Mouse (Mus musculus) v-Abl transformed pro-B cells (cell line): ENCODE measurements around the gene Fgg.

Source experiments
- in situ Hi-C, 2 experiments: fragments of 400-800 bp; cut with MboI; formaldehyde crosslinking; loops; one replicate each; pipeline ENCODE4 v1.15.1; 2025; ENCODE audit not compliant: unreplicated experiment in 2 of 2

Fgg gene

GRCm38 (mm10) chr3:83025475-83026301 lies 18.2 kb downstream of the Fgg start, which contains the start of gene Fga:
Gene Fga, plus strand, starts transcription at chr3:83026076.
- in situ Hi-C loops = no loop called here

GRCm38 (mm10) chr3:83027546-83028251 lies 20.2 kb downstream of the Fgg start:
- in situ Hi-C loops = no loop called here

DNA sequence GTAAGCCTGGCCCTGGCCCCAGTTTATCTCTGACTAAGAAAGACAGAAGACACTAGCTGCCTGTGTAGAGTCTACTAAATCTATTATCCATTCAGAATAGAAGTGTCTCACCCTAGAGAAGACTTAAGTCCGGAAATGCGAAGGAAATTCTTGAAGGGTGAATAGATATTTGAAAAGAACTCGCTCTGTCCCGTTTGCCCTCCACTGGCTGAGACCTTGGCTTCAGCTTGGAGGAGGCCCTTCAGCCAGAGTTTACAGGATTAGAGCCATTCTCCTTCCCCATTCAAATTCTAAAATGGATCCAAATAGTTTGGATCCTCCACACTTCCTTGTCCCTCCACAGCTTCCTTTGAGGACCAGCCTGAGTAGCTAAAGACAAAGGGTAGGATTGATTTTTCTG lies 22.8 kb downstream of the Fgg start:
- in situ Hi-C loops = no loop called here

DNA sequence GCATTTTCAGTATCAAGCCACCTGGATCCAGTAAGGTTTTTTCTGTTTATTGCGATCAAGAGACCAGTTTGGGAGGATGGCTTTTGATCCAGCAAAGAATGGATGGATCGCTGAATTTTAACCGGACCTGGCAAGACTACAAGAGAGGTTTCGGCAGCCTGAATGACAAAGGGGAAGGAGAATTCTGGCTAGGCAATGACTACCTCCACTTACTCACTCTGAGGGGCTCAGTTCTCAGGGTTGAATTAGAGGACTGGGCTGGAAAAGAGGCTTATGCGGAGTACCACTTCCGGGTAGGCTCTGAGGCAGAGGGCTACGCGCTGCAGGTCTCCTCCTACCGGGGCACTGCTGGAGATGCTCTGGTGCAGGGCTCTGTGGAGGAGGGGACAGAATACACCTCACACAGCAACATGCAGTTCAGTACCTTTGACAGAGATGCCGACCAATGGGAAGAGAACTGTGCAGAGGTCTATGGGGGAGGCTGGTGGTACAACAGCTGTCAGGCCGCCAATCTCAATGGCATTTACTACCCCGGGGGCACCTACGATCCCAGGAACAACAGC lies 25.3 kb downstream of the Fgg start:
- in situ Hi-C loops = no loop called here

GRCm38 (mm10) chr3:83033801-83034200 lies 26.3 kb downstream of the Fgg start:
- in situ Hi-C loops = no loop called here

DNA sequence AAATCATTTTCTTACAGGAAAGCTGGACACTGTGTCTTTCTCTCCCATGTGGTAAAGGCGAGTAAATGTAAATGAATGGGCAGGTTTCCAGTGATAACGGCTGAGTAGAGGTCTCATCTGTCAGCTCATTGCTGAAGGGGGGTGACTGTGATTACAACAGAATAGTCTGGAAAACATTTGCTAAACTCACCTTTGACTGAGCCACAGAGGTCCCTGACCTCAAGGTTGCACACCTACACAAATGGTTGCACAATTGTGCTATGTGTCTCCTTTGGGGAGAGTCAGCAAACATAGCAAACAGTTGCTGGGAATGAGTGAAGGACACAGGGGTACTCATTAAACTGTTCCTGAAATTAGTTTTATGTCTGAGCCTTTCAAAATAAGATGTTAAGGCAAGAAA lies 31.3 kb downstream of the Fgg start:
- in situ Hi-C loops = no loop called here

DNA sequence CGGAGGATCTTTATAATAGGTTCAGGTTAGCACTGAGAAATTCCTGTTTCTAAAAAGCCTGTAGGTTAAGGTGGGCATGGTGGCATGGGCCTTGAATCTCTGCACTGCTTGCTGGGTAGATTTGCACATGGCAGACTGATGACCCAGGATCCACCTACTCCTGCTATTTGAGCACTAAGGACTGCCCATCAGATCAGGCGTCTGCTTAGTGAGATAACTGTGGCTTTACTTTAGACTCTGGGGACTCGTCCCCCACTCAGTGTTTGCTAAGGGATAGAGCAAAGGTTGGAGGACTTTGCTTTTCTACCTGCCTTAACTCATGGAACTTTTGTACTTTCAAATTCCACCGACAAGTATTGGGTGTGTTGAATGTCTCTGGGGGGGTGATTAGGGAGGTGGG lies 32.1 kb downstream of the Fgg start:
- in situ Hi-C loops = no loop called here

DNA sequence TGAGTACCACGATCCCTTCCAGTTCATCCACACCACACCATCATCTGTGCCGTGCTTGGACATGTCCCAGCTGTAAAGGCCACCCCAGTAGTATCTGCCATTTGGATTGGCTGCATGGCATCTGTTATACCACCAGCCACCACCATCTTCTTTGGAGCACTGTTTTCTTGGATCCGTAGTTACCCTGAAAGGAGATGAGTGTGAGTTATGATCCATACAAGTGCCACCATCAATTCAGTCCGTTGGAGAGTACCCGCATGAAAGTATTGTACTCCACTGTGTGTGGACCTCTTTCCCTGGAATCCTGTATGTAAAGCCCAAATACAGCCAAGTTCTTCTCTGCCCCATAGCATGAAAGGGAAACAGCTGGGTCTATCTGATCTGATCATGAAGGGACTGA lies 34.9 kb downstream of the Fgg start:
- in situ Hi-C loops = no loop called here

- in situ Hi-C loops = no loop called here
Measured at GRCm38 (mm10) chr3:83046649-83047048, 39.1 kb downstream of the Fgg start.

GRCm38 (mm10) chr3:83049680-83050079 lies 42.2 kb downstream of the Fgg start, which contains the start of gene Fgb:
Gene Fgb, minus strand, starts transcription at chr3:83049863.
- in situ Hi-C loops = loop anchor here (5.0 to 10.0 kb wide), 3 partner anchors 47 to 695 kb away; partner anchors contain the start of gene Map9 (in 2 of the 2)

DNA sequence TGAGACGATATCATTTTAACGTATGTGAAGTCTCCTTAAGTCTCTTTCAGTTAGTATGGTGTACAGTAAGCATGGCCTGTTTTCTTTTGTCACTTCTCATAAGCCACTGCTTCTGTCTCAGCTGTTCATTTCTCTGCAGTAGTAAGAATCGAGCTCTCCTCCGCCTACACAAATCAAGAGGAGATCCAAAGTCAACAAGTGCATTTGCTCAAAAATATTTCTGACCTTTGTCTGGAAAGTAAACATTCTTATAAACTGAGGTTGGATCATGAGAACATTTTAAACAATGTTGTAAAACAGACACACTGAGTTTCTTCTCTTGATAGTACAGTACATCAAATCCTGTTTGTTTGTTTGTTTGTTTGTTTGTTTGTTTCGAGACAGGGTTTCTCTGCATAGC lies 43.1 kb downstream of the Fgg start:
- in situ Hi-C loops = loop anchor here (5.0 to 10.0 kb wide), 3 partner anchors 48 to 696 kb away; partner anchors contain the start of gene Map9 (in 2 of the 2)

GRCm38 (mm10) chr3:83052102-83052501 lies 44.6 kb downstream of the Fgg start:
- in situ Hi-C loops = loop anchor here (5.0 to 10.0 kb wide), 3 partner anchors 50 to 697 kb away; partner anchors contain the start of gene Map9 (in 2 of the 2)

DNA sequence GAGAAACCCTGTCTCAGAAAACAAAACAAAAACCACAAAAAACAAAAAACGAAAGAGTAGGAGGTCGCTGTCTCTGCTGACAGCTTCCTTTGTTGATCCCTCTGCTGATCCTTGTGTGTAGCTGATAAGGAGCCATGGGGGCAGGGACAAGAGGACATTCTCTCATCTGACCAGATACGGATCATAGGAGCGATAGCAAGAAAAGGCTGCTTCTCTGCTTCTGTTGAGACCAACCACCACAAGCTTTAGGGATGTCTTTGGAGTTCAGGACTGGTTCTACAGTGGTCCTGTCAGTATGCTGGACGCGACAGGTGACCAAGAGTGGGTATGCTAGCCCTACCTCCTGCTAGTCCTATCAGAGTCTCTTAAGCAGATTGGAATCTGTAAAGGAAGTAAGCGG lies 45.6 kb downstream of the Fgg start:
- in situ Hi-C loops = loop anchor here (5.0 to 10.0 kb wide), 3 partner anchors 51 to 698 kb away; partner anchors contain the start of gene Map9 (in 2 of the 2)

DNA sequence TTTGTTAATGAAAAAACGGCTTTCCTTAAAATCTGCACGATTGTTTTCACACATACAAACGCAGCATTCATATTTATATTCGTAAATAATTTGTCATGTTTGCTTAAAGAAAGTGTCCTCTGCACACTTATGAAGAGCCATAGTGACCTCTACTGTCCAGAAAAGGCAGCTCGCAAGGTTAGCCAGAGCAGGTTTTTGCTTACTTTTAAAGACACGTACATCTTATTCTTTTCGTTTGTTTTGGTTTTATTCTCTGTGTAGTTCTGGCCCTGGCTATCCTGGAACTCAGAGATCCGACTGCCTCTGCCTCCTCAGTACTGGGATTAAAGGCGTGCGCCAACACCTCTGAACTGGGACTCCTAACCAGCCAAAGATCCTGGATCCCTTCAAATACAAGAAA lies 46.2 kb downstream of the Fgg start:
- in situ Hi-C loops = loop anchor here (5.0 to 10.0 kb wide), 3 partner anchors 51 to 699 kb away; partner anchors contain the start of gene Map9 (in 2 of the 2)

DNA sequence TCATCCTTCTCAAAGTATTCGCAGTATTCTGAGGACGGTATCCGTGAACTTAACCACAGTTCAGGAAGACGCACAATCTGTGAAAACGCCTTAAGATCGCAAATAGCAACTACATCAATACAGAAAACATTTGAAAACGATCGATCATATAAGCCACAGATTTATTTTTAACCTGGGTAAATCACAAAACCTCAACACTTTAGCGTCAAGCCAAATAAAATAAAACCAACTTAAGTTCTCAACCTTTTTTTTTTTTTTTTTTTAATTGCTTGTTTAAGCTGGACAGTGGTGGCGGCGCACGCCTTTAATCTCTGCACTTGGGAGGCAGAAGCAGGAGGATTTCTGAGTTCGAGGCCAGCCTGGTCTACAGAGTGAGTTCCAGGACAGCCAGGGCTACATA lies 47.2 kb downstream of the Fgg start:
- in situ Hi-C loops = loop anchor here (5.0 to 10.0 kb wide), 3 partner anchors 52 to 700 kb away; partner anchors contain the start of gene Map9 (in 2 of the 2)

DNA sequence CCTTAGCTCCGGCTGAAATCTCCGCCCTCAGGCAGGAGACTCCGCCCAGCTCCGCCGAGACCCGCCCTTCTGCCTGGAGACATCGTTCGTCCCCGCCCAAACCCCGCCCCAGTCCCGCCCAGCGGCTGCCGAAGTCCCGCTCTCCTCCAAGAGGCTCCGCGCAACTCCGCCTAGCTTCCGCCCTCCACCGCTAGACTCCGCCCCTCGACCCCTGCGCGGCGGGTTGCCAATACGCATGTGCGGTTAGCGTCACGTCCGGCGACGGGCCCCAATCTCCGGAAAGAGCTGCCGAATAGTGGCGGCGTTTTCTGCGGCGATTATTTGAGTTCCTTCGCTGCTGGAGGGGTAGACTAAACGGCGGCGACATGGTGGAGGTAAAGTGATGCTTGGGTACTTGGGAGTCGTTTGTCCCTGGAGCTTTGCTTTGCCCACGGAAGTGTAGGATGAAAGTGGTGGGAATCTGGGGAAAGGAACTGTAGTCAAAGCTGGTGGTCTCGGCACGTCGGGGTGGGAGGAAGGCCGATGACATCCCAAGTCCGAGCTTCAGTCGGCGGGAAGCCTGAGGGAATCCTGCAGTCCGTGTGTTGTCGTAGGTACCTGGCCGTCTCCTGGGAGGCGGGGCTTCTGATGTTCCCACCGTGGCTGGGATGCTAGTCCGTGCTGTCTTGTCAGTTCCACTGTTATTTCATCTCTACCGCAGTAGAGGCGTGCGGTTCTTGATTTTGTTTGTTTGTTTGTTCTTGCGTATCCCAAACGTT lies 47.9 kb downstream of the Fgg start, which contains the start of gene Plrg1:
Plrg1 (plus strand) TSS at position 242 of the 758 bp plus-strand sequence.
- in situ Hi-C loops = loop anchor here in 1 of 2 experiments (10.0 kb wide), 1 partner anchor 701 kb away; the partner anchor contains the start of gene Map9

DNA sequence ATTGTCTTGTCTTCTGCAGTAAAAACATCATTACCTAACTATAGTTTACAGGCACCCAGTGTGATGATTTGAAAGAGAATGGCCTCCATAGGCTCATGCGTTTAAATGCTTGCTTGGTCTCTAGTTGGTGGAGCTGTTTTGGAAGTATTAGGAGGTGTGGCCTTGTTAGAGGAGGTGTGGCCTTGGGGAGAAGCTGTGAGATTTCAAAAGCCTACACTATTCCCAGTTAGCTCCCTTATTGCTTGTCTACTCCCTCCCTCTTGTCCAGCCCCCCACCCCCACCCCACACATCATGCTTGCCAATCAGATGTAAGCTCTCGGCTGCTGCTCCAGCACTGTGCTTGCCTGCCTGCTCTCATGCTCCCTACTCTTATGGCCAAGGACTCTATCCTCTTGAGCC lies 49.5 kb downstream of the Fgg start:
- in situ Hi-C loops = loop anchor here in 1 of 2 experiments (10.0 kb wide), 1 partner anchor 702 kb away; the partner anchor contains the start of gene Map9
